Mouse (Mus musculus) testis, postnatal 14 days (tissue): ENCODE measurements around the gene Chd9.
"Not testable (repeated sequence)": the region's sequence is repeated elsewhere in the genome, so short reads cannot be mapped to it uniquely, and the experiment has no call there.

ENCODE experiments used
- DNase-seq: peaks from one replicate; pipeline ENCODE4 v3.0.0; 2021; ENCODE audit warnings: low spot score

Gene Chd9

GRCm38 (mm10) chr8:90907848-90908551 is 79.8 kb downstream of the Chd9 start:
- DNase-seq, result peak; percentile 94

- DNase-seq, result peak; percentile 54
Observed at GRCm38 (mm10) chr8:90908580-90909471, 80.7 kb downstream of the Chd9 start.

- DNase-seq, result no peak
Observed at GRCm38 (mm10) chr8:90923158-90923905, 95.2 kb downstream of the Chd9 start.

- no peak for DNase-seq
Observed at GRCm38 (mm10) chr8:90928412-90928811, 100.3 kb downstream of the Chd9 start.

GRCm38 (mm10) chr8:90930125-90930524 is 102.0 kb downstream of the Chd9 start:
- not testable (repeated sequence) for DNase-seq

GRCm38 (mm10) chr8:90932934-90933333 is 104.8 kb downstream of the Chd9 start:
- DNase-seq, result no peak

- DNase-seq, result no peak
Observed at GRCm38 (mm10) chr8:90934786-90935185, 106.6 kb downstream of the Chd9 start.

GRCm38 (mm10) chr8:90936840-90937239 is 108.7 kb downstream of the Chd9 start:
- no peak for DNase-seq

GRCm38 (mm10) chr8:90938352-90938930 is 110.3 kb downstream of the Chd9 start:
- no peak for DNase-seq

GRCm38 (mm10) chr8:90939867-90940266 is 111.7 kb downstream of the Chd9 start:
- peak; percentile 15 for DNase-seq

- DNase-seq, result no peak
Observed at GRCm38 (mm10) chr8:90943770-90944169, 115.6 kb downstream of the Chd9 start.

- DNase-seq, result peak; percentile 38
Observed at GRCm38 (mm10) chr8:90954802-90955760, 126.9 kb downstream of the Chd9 start.

GRCm38 (mm10) chr8:90955761-90956136 is 127.6 kb downstream of the Chd9 start:
- no peak for DNase-seq

- DNase-seq, result no peak
Observed at GRCm38 (mm10) chr8:90956390-90956789, 128.2 kb downstream of the Chd9 start.

- no peak for DNase-seq
Observed at GRCm38 (mm10) chr8:90957711-90958110, 129.6 kb downstream of the Chd9 start.

GRCm38 (mm10) chr8:90959721-90960120 is 131.6 kb downstream of the Chd9 start:
- DNase-seq, result no peak

GRCm38 (mm10) chr8:90961603-90962002 is 133.5 kb downstream of the Chd9 start:
- DNase-seq, result no peak

GRCm38 (mm10) chr8:90964044-90964443 is 135.9 kb downstream of the Chd9 start:
- DNase-seq, result no peak

- no peak for DNase-seq
Observed at GRCm38 (mm10) chr8:90965467-90966170, 137.5 kb downstream of the Chd9 start.

GRCm38 (mm10) chr8:90968307-90968706 is 140.2 kb downstream of the Chd9 start:
- no peak for DNase-seq
